Mouse (Mus musculus) megakaryocyte, embryonic 14.5 days (primary cell): Measurements from ENCODE around the gene Dlx1.

Experiments
- FLI1 ChIP-seq: IDR thresholded peaks from 2 replicates; pipeline ENCODE4 v1.6.1; 2012; ENCODE audit warnings: low read length, inconsistent platforms, mixed read lengths
- GATA1 ChIP-seq: IDR thresholded peaks from 3 replicates; pipeline ENCODE4 v1.6.1; 2012; ENCODE audit warnings: mixed read lengths, low read length, inconsistent platforms, borderline replicate concordance

GRCm38 (mm10) chr2:71528014-71528713, at the start of gene Dlx1:
- TF ChIP-seq GATA1 = no peak
- TF ChIP-seq FLI1 = no peak
